Mouse (Mus musculus): Measurements from ENCODE around the gene Rbm24. TPM values are rescaled to one million over a fixed set of nuclear protein-coding genes. Genes with fewer than 3 reads are reported as not detected.

Gene Rbm24
- 138 and 141 TPM in 2 replicates for polyA plus RNA-seq (2014; fragmentation: Nextera tagmentation; extraction: Ambion mirVana)

GRCm38 (mm10) chr13:46418141-46418601, at the start of gene Rbm24:
Rbm24 (plus strand) TSS chr13:46418434.
- H3K4me2 ChIP-seq (ENCODE audit: low read length): peak within 1 kb of the TSS; percentile 73
- under 1% methylated on average over 34 of the region's 41 CpGs for WGBS
- H3K4me1 ChIP-seq (ENCODE audit: control insufficient read depth in 2 of 2, insufficient read depth in 2 of 2, low read length in 2 of 2): peaks cover 3 to 8% of the 10 kb centered on the region in 2 experiments; a peak in 3 of 4 replicates
- no peaks in the 10 kb centered on the region for H3K9me3 ChIP-seq (ENCODE audit: control insufficient read depth, low read length)
- peaks cover 3% of the 10 kb centered on the region; the same call in 1 of the 2 replicates for H3K27me3 ChIP-seq (ENCODE audit: control insufficient read depth, insufficient read depth, low read length)
- peaks cover 25% of the 10 kb centered on the region for H3K36me3 ChIP-seq (ENCODE audit: control insufficient read depth, insufficient read depth, low read length)
- ATAC-seq (ENCODE audit: insufficient number of reproducible peaks, insufficient read depth, low FRiP score, low read depth): peak; percentile 88
- peak within 1 kb of the TSS; percentile 97 to 99 for H3K27ac ChIP-seq (replicated peaks in 1 of 2; ENCODE audit: control insufficient read depth in 1 of 2, insufficient read depth in 1 of 2, low read depth in 2 of 2, low read length in 2 of 2)
- H3K9ac ChIP-seq (ENCODE audit: low read length): peak within 1 kb of the TSS; percentile 100
- peak within 1 kb of the TSS; percentile 62 to 80 for H3K4me3 ChIP-seq (ENCODE audit: control insufficient read depth in 1 of 2, insufficient read depth in 1 of 2, low read depth in 1 of 2, low read length in 2 of 2)

GRCm38 (mm10) chr13:46372884-46373283, 45.4 kb upstream of the Rbm24 start:
- Histone ChIP-seq H3K27me3 (ENCODE audit: control insufficient read depth, insufficient read depth, low read length) (no peaks in the 10 kb centered on the region), H3K4me2 (ENCODE audit: low read length) (no peak overlapping the region), H3K9me3 (ENCODE audit: control insufficient read depth, low read length) (no peaks in the 10 kb centered on the region), H3K36me3 (ENCODE audit: control insufficient read depth, insufficient read depth, low read length) (no peaks in the 10 kb centered on the region), H3K27ac (replicated peaks in 1 of 2; ENCODE audit: control insufficient read depth in 1 of 2, insufficient read depth in 1 of 2, low read depth in 2 of 2, low read length in 2 of 2) (no peak overlapping the region), H3K4me3 (ENCODE audit: control insufficient read depth in 1 of 2, insufficient read depth in 1 of 2, low read depth in 1 of 2, low read length in 2 of 2) (no peak overlapping the region), H3K4me1 (ENCODE audit: control insufficient read depth in 2 of 2, insufficient read depth in 2 of 2, low read length in 2 of 2) (peaks cover 4 to 11% of the 10 kb centered on the region in 2 experiments; a peak in 2 of 4 replicates), H3K9ac (ENCODE audit: low read length) (no peak overlapping the region)
- ATAC-seq (ENCODE audit: insufficient number of reproducible peaks, insufficient read depth, low FRiP score, low read depth): no peak
- 17% methylated on average over 7 of the region's 7 CpGs for WGBS

GRCm38 (mm10) chr13:46375371-46375770, 42.9 kb upstream of the Rbm24 start:
- no peaks in the 10 kb centered on the region for H3K9me3 ChIP-seq (ENCODE audit: control insufficient read depth, low read length)
- no peak overlapping the region for H3K27ac ChIP-seq (replicated peaks in 1 of 2; ENCODE audit: control insufficient read depth in 1 of 2, insufficient read depth in 1 of 2, low read depth in 2 of 2, low read length in 2 of 2)
- 38% methylated on average over 1 of the region's 1 CpGs for WGBS
- H3K4me3 ChIP-seq (ENCODE audit: control insufficient read depth in 1 of 2, insufficient read depth in 1 of 2, low read depth in 1 of 2, low read length in 2 of 2): no peak overlapping the region
- no peak overlapping the region for H3K9ac ChIP-seq (ENCODE audit: low read length)
- no peaks in the 10 kb centered on the region for H3K36me3 ChIP-seq (ENCODE audit: control insufficient read depth, insufficient read depth, low read length)
- no peak for ATAC-seq (ENCODE audit: insufficient number of reproducible peaks, insufficient read depth, low FRiP score, low read depth)
- H3K27me3 ChIP-seq (ENCODE audit: control insufficient read depth, insufficient read depth, low read length): no peaks in the 10 kb centered on the region
- H3K4me1 ChIP-seq (ENCODE audit: control insufficient read depth in 2 of 2, insufficient read depth in 2 of 2, low read length in 2 of 2): peaks cover 4 to 11% of the 10 kb centered on the region in 2 experiments; a peak in 2 of 4 replicates
- H3K4me2 ChIP-seq (ENCODE audit: low read length): no peak overlapping the region

- H3K27ac ChIP-seq (replicated peaks in 1 of 2; ENCODE audit: control insufficient read depth in 1 of 2, insufficient read depth in 1 of 2, low read depth in 2 of 2, low read length in 2 of 2): no peak overlapping the region
- H3K4me2 ChIP-seq (ENCODE audit: low read length): no peak overlapping the region
- H3K4me1 ChIP-seq (ENCODE audit: control insufficient read depth in 2 of 2, insufficient read depth in 2 of 2, low read length in 2 of 2): no peaks in the 10 kb centered on the region
- ATAC-seq (ENCODE audit: insufficient number of reproducible peaks, insufficient read depth, low FRiP score, low read depth): no peak
- H3K9me3 ChIP-seq (ENCODE audit: control insufficient read depth, low read length): peaks cover 4% of the 10 kb centered on the region; the same call in 1 of the 2 replicates
- H3K4me3 ChIP-seq (ENCODE audit: control insufficient read depth in 1 of 2, insufficient read depth in 1 of 2, low read depth in 1 of 2, low read length in 2 of 2): no peak overlapping the region
- 84% methylated on average over 8 of the region's 8 CpGs for WGBS
- H3K27me3 ChIP-seq (ENCODE audit: control insufficient read depth, insufficient read depth, low read length): no peaks in the 10 kb centered on the region
- no peak overlapping the region for H3K9ac ChIP-seq (ENCODE audit: low read length)
- no peaks in the 10 kb centered on the region for H3K36me3 ChIP-seq (ENCODE audit: control insufficient read depth, insufficient read depth, low read length)
Observed at GRCm38 (mm10) chr13:46387396-46387795, 30.8 kb upstream of the Rbm24 start.

DNA sequence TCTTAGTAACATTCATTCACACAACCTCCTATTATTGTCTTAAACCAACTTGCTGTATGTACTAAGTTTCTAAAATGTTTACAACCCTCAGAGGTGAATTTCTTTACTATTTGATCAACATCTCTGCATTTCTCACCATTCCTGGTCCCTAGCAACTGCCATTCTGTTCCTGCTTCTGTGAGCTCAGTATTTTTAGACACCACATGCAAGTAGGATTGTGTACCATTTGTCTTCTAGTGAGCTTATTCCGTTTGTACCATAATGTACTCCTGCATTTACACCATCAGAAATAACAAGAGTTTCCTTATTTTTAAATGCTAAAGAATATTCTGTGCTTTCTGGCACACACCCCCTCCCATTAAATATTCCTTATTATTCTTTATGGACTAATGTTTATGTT, 26.6 kb upstream of the Rbm24 start:
- no peak for ATAC-seq (ENCODE audit: insufficient number of reproducible peaks, insufficient read depth, low FRiP score, low read depth)
- Histone ChIP-seq H3K36me3 (ENCODE audit: control insufficient read depth, insufficient read depth, low read length) (no peaks in the 10 kb centered on the region), H3K9me3 (ENCODE audit: control insufficient read depth, low read length) (peaks cover 4% of the 10 kb centered on the region; the same call in 1 of the 2 replicates), H3K27ac (replicated peaks in 1 of 2; ENCODE audit: control insufficient read depth in 1 of 2, insufficient read depth in 1 of 2, low read depth in 2 of 2, low read length in 2 of 2) (no peak overlapping the region), H3K4me1 (ENCODE audit: control insufficient read depth in 2 of 2, insufficient read depth in 2 of 2, low read length in 2 of 2) (no peaks in the 10 kb centered on the region), H3K27me3 (ENCODE audit: control insufficient read depth, insufficient read depth, low read length) (no peaks in the 10 kb centered on the region), H3K4me2 (ENCODE audit: low read length) (no peak overlapping the region), H3K9ac (ENCODE audit: low read length) (no peak overlapping the region), H3K4me3 (ENCODE audit: control insufficient read depth in 1 of 2, insufficient read depth in 1 of 2, low read depth in 1 of 2, low read length in 2 of 2) (no peak overlapping the region)
- WGBS: 67% methylated on average over 1 of the region's 1 CpGs

DNA sequence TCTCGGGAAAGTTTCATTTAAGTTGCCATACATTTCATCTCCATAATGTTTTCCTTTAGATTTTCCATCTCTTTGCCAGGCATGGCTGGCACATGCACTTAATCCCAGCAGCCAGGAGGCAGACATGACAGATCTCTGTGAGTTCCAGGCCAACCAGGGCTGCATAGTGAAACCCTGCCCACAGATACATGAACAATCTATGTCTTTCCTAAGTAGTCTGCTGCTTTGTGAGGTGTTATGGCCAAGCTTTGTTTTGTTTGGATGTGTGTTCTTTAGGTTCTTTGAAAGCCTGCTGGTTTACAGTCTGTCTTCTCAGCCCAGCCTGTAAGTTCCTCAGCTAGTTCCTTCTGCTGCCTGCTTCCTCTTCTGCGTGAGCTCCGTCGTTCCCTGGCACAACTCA, 25.3 kb upstream of the Rbm24 start:
- Histone ChIP-seq H3K4me1 (ENCODE audit: control insufficient read depth in 2 of 2, insufficient read depth in 2 of 2, low read length in 2 of 2) (no peaks in the 10 kb centered on the region), H3K4me2 (ENCODE audit: low read length) (no peak overlapping the region), H3K27me3 (ENCODE audit: control insufficient read depth, insufficient read depth, low read length) (no peaks in the 10 kb centered on the region), H3K27ac (replicated peaks in 1 of 2; ENCODE audit: control insufficient read depth in 1 of 2, insufficient read depth in 1 of 2, low read depth in 2 of 2, low read length in 2 of 2) (no peak overlapping the region), H3K9me3 (ENCODE audit: control insufficient read depth, low read length) (peaks cover under 1% of the 10 kb centered on the region; the same call in 1 of the 2 replicates), H3K36me3 (ENCODE audit: control insufficient read depth, insufficient read depth, low read length) (no peaks in the 10 kb centered on the region), H3K9ac (ENCODE audit: low read length) (no peak overlapping the region), H3K4me3 (ENCODE audit: control insufficient read depth in 1 of 2, insufficient read depth in 1 of 2, low read depth in 1 of 2, low read length in 2 of 2) (no peak overlapping the region)
- WGBS: 71% methylated on average over 4 of the region's 4 CpGs
- ATAC-seq (ENCODE audit: insufficient number of reproducible peaks, insufficient read depth, low FRiP score, low read depth): no peak

DNA sequence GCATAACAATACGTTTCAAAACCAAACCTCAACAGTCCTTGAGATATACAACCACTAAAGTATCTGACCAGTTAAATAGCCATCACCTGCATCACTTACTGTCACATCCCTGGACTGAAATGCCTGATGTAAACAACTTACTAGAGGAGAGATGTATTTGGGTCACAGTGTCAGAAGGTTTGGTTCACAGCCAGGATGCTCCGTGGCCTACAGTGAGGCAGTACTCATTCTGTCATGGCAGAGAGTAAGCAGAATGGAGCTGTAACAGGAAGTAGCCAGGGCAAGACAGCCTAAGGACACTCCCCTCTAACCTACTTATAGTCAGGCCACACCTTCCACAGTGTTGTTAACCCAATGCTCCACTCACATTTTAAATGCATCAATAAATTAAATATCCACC, 24.3 kb upstream of the Rbm24 start:
- H3K4me1 ChIP-seq (ENCODE audit: control insufficient read depth in 2 of 2, insufficient read depth in 2 of 2, low read length in 2 of 2): no peaks in the 10 kb centered on the region
- 73% methylated on average over 2 of the region's 2 CpGs for WGBS
- no peak for ATAC-seq (ENCODE audit: insufficient number of reproducible peaks, insufficient read depth, low FRiP score, low read depth)

DNA sequence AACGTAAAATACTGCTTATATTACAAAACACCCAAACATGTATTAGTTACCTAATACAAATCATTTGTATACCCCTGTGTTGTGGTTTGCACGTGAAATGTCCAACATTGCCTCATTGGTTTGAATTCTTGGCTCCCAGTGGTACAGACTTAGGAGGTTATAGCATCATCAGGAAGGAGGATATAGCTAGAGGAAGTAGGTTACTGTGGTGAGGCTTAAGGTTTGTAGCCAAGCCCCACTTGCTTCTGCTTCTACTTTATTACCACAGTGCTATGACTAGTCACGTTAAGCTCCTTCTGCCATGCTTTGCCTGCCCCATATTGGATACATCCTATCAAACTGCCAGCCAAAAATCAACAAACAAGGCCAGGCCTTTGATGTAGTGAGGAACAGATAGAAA, 21.0 kb upstream of the Rbm24 start:
- no peaks in the 10 kb centered on the region for H3K4me1 ChIP-seq (ENCODE audit: control insufficient read depth in 2 of 2, insufficient read depth in 2 of 2, low read length in 2 of 2)
- no peak overlapping the region for H3K9ac ChIP-seq (ENCODE audit: low read length)
- no peaks in the 10 kb centered on the region for H3K36me3 ChIP-seq (ENCODE audit: control insufficient read depth, insufficient read depth, low read length)
- ATAC-seq (ENCODE audit: insufficient number of reproducible peaks, insufficient read depth, low FRiP score, low read depth): no peak
- H3K27me3 ChIP-seq (ENCODE audit: control insufficient read depth, insufficient read depth, low read length): no peaks in the 10 kb centered on the region
- H3K27ac ChIP-seq (replicated peaks in 1 of 2; ENCODE audit: control insufficient read depth in 1 of 2, insufficient read depth in 1 of 2, low read depth in 2 of 2, low read length in 2 of 2): no peak overlapping the region
- no peak overlapping the region for H3K4me2 ChIP-seq (ENCODE audit: low read length)
- 74% methylated on average over 3 of the region's 3 CpGs for WGBS
- no peaks in the 10 kb centered on the region for H3K9me3 ChIP-seq (ENCODE audit: control insufficient read depth, low read length)
- no peak overlapping the region for H3K4me3 ChIP-seq (ENCODE audit: control insufficient read depth in 1 of 2, insufficient read depth in 1 of 2, low read depth in 1 of 2, low read length in 2 of 2)

More for the DNA sequence above, 24.3 kb upstream of the Rbm24 start:
- H3K9me3 ChIP-seq (ENCODE audit: control insufficient read depth, low read length): no peaks in the 10 kb centered on the region
- no peak overlapping the region for H3K9ac ChIP-seq (ENCODE audit: low read length)
- H3K4me3 ChIP-seq (ENCODE audit: control insufficient read depth in 1 of 2, insufficient read depth in 1 of 2, low read depth in 1 of 2, low read length in 2 of 2): no peak overlapping the region
- no peak overlapping the region for H3K27ac ChIP-seq (replicated peaks in 1 of 2; ENCODE audit: control insufficient read depth in 1 of 2, insufficient read depth in 1 of 2, low read depth in 2 of 2, low read length in 2 of 2)
- no peaks in the 10 kb centered on the region for H3K36me3 ChIP-seq (ENCODE audit: control insufficient read depth, insufficient read depth, low read length)
- no peaks in the 10 kb centered on the region for H3K27me3 ChIP-seq (ENCODE audit: control insufficient read depth, insufficient read depth, low read length)
- H3K4me2 ChIP-seq (ENCODE audit: low read length): no peak overlapping the region

Data from heart, embryonic 14.5 days (tissue).